Mouse (Mus musculus): ENCODE data around the gene Tshz3. TPM values are rescaled to one million over a fixed set of nuclear protein-coding genes. Genes with fewer than 3 reads are reported as not detected.
A peak's percentile ranks its signal among the peaks of the same experiment; 100 is the strongest.

Tshz3 gene
- total and polyA plus RNA-seq, 2 experiments from 2014 or later: 1.3 TPM

DNA sequence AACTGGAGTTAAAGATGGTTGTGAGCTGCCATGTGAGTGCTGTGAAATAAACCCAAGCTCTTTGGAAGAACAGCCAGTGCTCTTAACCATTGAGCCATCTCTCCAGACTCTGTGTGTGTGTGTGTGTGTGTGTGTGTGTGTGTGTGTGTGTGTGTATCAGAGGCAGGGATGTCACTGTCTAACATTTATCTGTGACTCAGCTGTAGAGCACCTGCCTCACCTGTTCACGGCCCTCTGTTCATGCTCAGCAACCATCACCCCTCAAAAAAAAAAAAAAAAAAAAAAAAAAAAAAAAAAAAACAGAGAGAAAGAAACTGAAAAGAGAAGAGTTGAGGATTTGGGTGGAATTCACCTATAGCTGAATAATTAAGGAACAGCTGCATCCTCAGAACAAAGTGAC lies 10.4 kb upstream of the Tshz3 start:
- no peak for ATAC-seq (ENCODE audit: insufficient read depth, low read depth)
- no peak overlapping the region for H3K27ac ChIP-seq (ENCODE audit: low read depth)
- H3K36me3 ChIP-seq (replicated peaks; ENCODE audit: control insufficient read depth, insufficient read depth, low read length): no peaks in the 10 kb centered on the region
- H3K4me1 ChIP-seq (ENCODE audit: control insufficient read depth, insufficient read depth): no peaks in the 10 kb centered on the region
- H3K27me3 ChIP-seq (ENCODE audit: control insufficient read depth, insufficient read depth, low read length): peaks cover 33% of the 10 kb centered on the region
- no peak overlapping the region for H3K4me3 ChIP-seq (ENCODE audit: low read depth, low read length)
- no peak overlapping the region for H3K4me2 ChIP-seq (ENCODE audit: low read depth, low read length)
- no peak for DNase-seq (ENCODE audit: low spot score)
- no peak overlapping the region for H3K9ac ChIP-seq (replicated peaks; ENCODE audit: low read depth, low read length)
- no peak for TF ChIP-seq CTCF (IDR thresholded peaks at IDR 0.05; ENCODE audit: low read depth)
- no peak for TF ChIP-seq EP300 (IDR thresholded peaks at IDR 0.05; ENCODE audit: low read depth)
- WGBS: 83% methylated on average over 1 of the region's 1 CpGs
- H3K9me3 ChIP-seq (replicated peaks; ENCODE audit: control insufficient read depth, low read length): no peaks in the 10 kb centered on the region

DNA sequence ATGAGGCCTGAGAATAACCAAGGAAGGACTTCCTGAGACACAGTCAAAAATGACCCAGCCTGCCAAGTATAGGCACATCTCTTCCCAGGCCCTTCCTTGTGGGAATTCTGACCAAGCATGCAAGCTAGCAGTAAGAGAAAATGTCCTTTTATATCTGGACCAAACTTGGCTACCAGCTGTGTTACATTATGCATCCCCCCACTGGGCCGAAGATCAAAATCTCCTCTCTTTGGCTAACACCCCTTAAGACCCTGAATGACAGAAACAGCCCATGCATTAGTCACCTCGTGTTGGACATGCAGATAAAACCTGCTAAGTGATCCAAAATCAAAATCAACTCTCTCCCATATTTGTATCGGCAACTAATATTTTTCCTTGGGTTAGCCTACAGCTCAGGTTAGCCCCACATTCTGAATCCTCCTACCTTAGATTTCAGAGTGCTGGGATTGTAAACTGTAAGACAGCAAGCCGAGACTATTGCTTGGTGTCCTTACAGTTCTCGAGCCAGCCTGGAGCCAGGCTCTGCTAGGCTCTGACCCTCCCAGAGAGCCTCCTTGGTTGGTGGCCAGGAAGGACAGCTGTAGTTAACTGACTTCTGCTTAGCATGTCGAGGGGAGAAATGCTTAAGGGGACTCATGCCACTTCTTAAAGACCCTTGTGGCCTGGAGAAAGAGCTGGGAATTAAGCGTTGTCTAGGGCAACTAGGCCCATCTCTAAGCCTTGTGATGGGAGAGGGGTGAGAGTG lies 8.7 kb upstream of the Tshz3 start:
- no peak for ATAC-seq (ENCODE audit: insufficient read depth, low read depth)
- H3K27me3 ChIP-seq (ENCODE audit: control insufficient read depth, insufficient read depth, low read length): peaks cover 50% of the 10 kb centered on the region

DNA sequence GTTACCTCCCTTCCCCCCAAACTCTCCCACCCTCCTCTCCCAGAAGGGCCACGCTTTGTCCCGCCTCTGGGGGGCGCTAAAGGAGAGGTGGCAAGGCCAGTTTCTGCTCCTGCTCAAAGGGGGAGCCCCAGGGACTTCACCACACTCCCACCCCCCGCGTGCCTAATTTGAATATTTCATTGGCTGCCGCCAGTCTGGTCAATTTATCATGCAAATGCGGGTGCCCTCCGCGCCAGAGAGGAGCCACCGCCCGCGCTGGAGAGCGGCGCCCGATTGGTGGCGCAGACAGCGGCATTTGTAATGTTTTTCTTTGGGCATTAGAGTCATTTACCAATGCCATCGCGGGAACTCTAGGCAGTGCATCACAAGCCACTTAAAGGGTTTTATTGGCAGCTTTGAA lies 7.4 kb upstream of the Tshz3 start:
- H3K9me3 ChIP-seq (replicated peaks; ENCODE audit: control insufficient read depth, low read length): no peaks in the 10 kb centered on the region
- no peak overlapping the region for H3K4me2 ChIP-seq (ENCODE audit: low read depth, low read length)
- no peak overlapping the region for H3K9ac ChIP-seq (replicated peaks; ENCODE audit: low read depth, low read length)
- ATAC-seq (ENCODE audit: insufficient read depth, low read depth): no peak
- TF ChIP-seq EP300 (IDR thresholded peaks at IDR 0.05; ENCODE audit: low read depth) (no peak), CTCF (IDR thresholded peaks at IDR 0.05; ENCODE audit: low read depth) (peak; percentile 38)
- H3K4me3 ChIP-seq (ENCODE audit: low read depth, low read length): 0 out of 2 replicates have a peak overlapping the region, but pooled peaks have one; percentile 10
- H3K27me3 ChIP-seq (ENCODE audit: control insufficient read depth, insufficient read depth, low read length): peaks cover 63% of the 10 kb centered on the region
- H3K27ac ChIP-seq (ENCODE audit: low read depth): no peak overlapping the region
- H3K36me3 ChIP-seq (replicated peaks; ENCODE audit: control insufficient read depth, insufficient read depth, low read length): no peaks in the 10 kb centered on the region
- WGBS: under 1% methylated on average over 18 of the region's 19 CpGs
- DNase-seq (ENCODE audit: low spot score): no peak
- peaks cover 3% of the 10 kb centered on the region; the same call in 1 of the 2 replicates for H3K4me1 ChIP-seq (ENCODE audit: control insufficient read depth, insufficient read depth)

More for the DNA sequence above, 8.7 kb upstream of the Tshz3 start:
- Histone ChIP-seq H3K9me3 (replicated peaks; ENCODE audit: control insufficient read depth, low read length) (no peaks in the 10 kb centered on the region), H3K9ac (replicated peaks; ENCODE audit: low read depth, low read length) (no peak overlapping the region), H3K36me3 (replicated peaks; ENCODE audit: control insufficient read depth, insufficient read depth, low read length) (no peaks in the 10 kb centered on the region), H3K4me2 (ENCODE audit: low read depth, low read length) (no peak overlapping the region), H3K4me1 (ENCODE audit: control insufficient read depth, insufficient read depth) (no peaks in the 10 kb centered on the region), H3K4me3 (ENCODE audit: low read depth, low read length) (no peak overlapping the region), H3K27ac (ENCODE audit: low read depth) (no peak overlapping the region)
- WGBS: 57% methylated on average over 7 of the region's 7 CpGs
- no peak for TF ChIP-seq EP300 (IDR thresholded peaks at IDR 0.05; ENCODE audit: low read depth)
- TF ChIP-seq CTCF (IDR thresholded peaks at IDR 0.05; ENCODE audit: low read depth): no peak
- DNase-seq (ENCODE audit: low spot score): no peak

DNA sequence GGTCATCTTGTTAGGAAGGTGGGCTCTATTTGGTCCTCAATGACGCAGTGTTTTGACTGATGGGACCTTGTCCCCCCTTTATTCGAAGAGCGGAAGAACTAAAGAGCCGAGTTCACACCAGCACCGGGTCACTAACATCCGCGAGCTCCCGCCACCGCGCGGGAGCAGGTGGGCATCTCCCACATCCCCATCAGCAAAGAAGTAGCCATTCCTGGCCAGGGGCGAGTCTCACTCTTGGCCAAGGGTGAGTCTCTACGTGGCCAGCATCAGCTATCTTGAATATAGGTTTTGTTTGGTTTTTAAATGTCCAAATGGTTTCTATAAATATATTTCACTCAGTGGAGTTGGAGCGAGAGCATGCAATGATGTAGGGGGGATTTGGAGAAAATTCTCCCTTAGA lies 6.3 kb upstream of the Tshz3 start:
- DNase-seq (ENCODE audit: low spot score) (no peak), ATAC-seq (ENCODE audit: insufficient read depth, low read depth) (no peak)
- Histone ChIP-seq H3K4me1 (ENCODE audit: control insufficient read depth, insufficient read depth) (peaks cover 7% of the 10 kb centered on the region; the same call in 1 of the 2 replicates), H3K9ac (replicated peaks; ENCODE audit: low read depth, low read length) (no peak overlapping the region), H3K9me3 (replicated peaks; ENCODE audit: control insufficient read depth, low read length) (no peaks in the 10 kb centered on the region), H3K27me3 (ENCODE audit: control insufficient read depth, insufficient read depth, low read length) (peaks cover 68% of the 10 kb centered on the region), H3K4me2 (ENCODE audit: low read depth, low read length) (no peak overlapping the region), H3K36me3 (replicated peaks; ENCODE audit: control insufficient read depth, insufficient read depth, low read length) (no peaks in the 10 kb centered on the region), H3K27ac (ENCODE audit: low read depth) (no peak overlapping the region), H3K4me3 (ENCODE audit: low read depth, low read length) (peak overlapping the region; percentile 8; the same call in 1 of the 2 replicates)
- TF ChIP-seq EP300 (IDR thresholded peaks at IDR 0.05; ENCODE audit: low read depth) (no peak), CTCF (IDR thresholded peaks at IDR 0.05; ENCODE audit: low read depth) (no peak)
- 4% methylated on average over 14 of the region's 14 CpGs for WGBS

DNA sequence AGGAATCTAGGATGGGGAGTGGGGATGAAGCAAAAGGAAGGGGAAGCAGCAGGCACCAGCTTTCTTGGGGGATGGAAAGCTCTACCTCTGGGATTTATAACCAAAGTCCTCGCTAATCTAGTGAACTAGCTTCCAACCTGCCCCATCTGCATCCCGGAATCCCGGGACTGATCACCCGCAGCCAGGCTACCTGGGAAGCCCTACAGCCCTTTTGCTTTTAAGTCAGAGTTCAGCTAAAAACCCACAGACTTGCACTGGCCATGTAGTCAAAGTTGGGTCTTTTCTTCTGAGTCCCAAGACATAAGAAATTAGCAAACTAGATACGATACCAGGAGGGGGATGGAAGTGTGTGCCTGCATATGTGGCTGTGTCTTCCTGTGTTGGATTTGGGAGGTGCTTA lies 5.5 kb upstream of the Tshz3 start:
- TF ChIP-seq EP300 (IDR thresholded peaks at IDR 0.05; ENCODE audit: low read depth): no peak
- no peak for TF ChIP-seq CTCF (IDR thresholded peaks at IDR 0.05; ENCODE audit: low read depth)
- H3K4me2 ChIP-seq (ENCODE audit: low read depth, low read length): no peak overlapping the region
- peaks cover 7% of the 10 kb centered on the region; the same call in 1 of the 2 replicates for H3K4me1 ChIP-seq (ENCODE audit: control insufficient read depth, insufficient read depth)
- no peak overlapping the region for H3K27ac ChIP-seq (ENCODE audit: low read depth)
- ATAC-seq (ENCODE audit: insufficient read depth, low read depth): no peak
- no peak overlapping the region for H3K9ac ChIP-seq (replicated peaks; ENCODE audit: low read depth, low read length)
- H3K9me3 ChIP-seq (replicated peaks; ENCODE audit: control insufficient read depth, low read length): no peaks in the 10 kb centered on the region
- no peaks in the 10 kb centered on the region for H3K36me3 ChIP-seq (replicated peaks; ENCODE audit: control insufficient read depth, insufficient read depth, low read length)
- 15% methylated on average over 5 of the region's 5 CpGs for WGBS
- DNase-seq (ENCODE audit: low spot score): no peak
- peaks cover 68% of the 10 kb centered on the region for H3K27me3 ChIP-seq (ENCODE audit: control insufficient read depth, insufficient read depth, low read length)
- 0 out of 2 replicates have a peak overlapping the region, but pooled peaks have one; percentile 8 for H3K4me3 ChIP-seq (ENCODE audit: low read depth, low read length)
